Mouse (Mus musculus) frontal cortex, adult 2 months (tissue): ENCODE results near the gene AI464131. TPM values are rescaled to one million over a fixed set of nuclear protein-coding genes. Genes with fewer than 3 reads are reported as not detected.

Source experiments
- DNase-seq, 2 experiments: peaks; one replicate each; pipeline ENCODE4 v3.0.0; 2022; ENCODE audit warnings: low spot score in 1 of 2; ENCODE audit errors: extremely low spot score in 1 of 2
- polyA plus RNA-seq: library from polyadenylated mRNA; depleted of rRNA; stranded (reverse); fragments of >200 nt; gene quantifications from 2 replicates; pipeline ENCODE4 v1.2.3, GENCODE M21; 2012

Gene AI464131
- polyA plus RNA-seq, 1 experiment: 23.6 TPM

GRCm38 (mm10) chr4:41506156-41506555, 3.3 kb upstream of the AI464131 start:
- peak in 1 of 2 experiments; percentile 72 for DNase-seq

GRCm38 (mm10) chr4:41505131-41505551, 2.3 kb upstream of the AI464131 start:
- no peak for DNase-seq

- DNase-seq: no peak
Observed at GRCm38 (mm10) chr4:41504325-41504724, 1.4 kb upstream of the AI464131 start.

- no peak for DNase-seq
Observed at GRCm38 (mm10) chr4:41502171-41502940, 520 bp downstream of the AI464131 start.

- no peak for DNase-seq
Observed at GRCm38 (mm10) chr4:41500787-41501186, 2.1 kb downstream of the AI464131 start.

- DNase-seq: no peak
Observed at GRCm38 (mm10) chr4:41499619-41500018, 3.3 kb downstream of the AI464131 start.

- DNase-seq: no peak
Observed at GRCm38 (mm10) chr4:41498921-41499391, 3.9 kb downstream of the AI464131 start.

- DNase-seq: no peak
Observed at GRCm38 (mm10) chr4:41497995-41498845, 4.7 kb downstream of the AI464131 start.

- no peak for DNase-seq
Observed at GRCm38 (mm10) chr4:41497579-41497978, 5.3 kb downstream of the AI464131 start.

GRCm38 (mm10) chr4:41497046-41497445, 5.8 kb downstream of the AI464131 start:
- DNase-seq: no peak

- no peak for DNase-seq
Observed at GRCm38 (mm10) chr4:41495850-41496249, 7.0 kb downstream of the AI464131 start.

GRCm38 (mm10) chr4:41495076-41495475, 7.8 kb downstream of the AI464131 start:
- DNase-seq: no peak

- no peak for DNase-seq
Observed at GRCm38 (mm10) chr4:41494378-41494777, 8.5 kb downstream of the AI464131 start.

- DNase-seq: no peak
Observed at GRCm38 (mm10) chr4:41493464-41494116, 9.3 kb downstream of the AI464131 start.

- no peak for DNase-seq
Observed at GRCm38 (mm10) chr4:41492951-41493350, 9.9 kb downstream of the AI464131 start.

GRCm38 (mm10) chr4:41481601-41482017, 21.3 kb downstream of the AI464131 start:
- DNase-seq: no peak

- DNase-seq: no peak
Observed at GRCm38 (mm10) chr4:41480254-41480653, 22.6 kb downstream of the AI464131 start.

GRCm38 (mm10) chr4:41479456-41479804, 23.4 kb downstream of the AI464131 start:
- DNase-seq: no peak

GRCm38 (mm10) chr4:41478751-41479455, 24.0 kb downstream of the AI464131 start:
- DNase-seq: no peak

- no peak for DNase-seq
Observed at GRCm38 (mm10) chr4:41477648-41478160, 25.2 kb downstream of the AI464131 start.
